Mouse (Mus musculus) heart, embryonic 14.5 days (tissue): Measurements from ENCODE around the gene Gm8094. TPM values are rescaled to one million over a fixed set of nuclear protein-coding genes. Genes with fewer than 3 reads are reported as not detected.
"Not testable (repeated sequence)": the region's sequence is repeated elsewhere in the genome, so short reads cannot be mapped to it uniquely, and the experiment has no call there.

Experiments
- ATAC-seq: fragments of 200-750 bp; cut with Nextera tagmentation; 2 replicates; pipeline ENCODE4 v1.8.0; 2017; ENCODE audit warnings: low read depth, moderate TSS enrichment; ENCODE audit not compliant: insufficient number of reproducible peaks, insufficient read depth, low FRiP score
- H3K27ac ChIP-seq, 2 experiments: fragments of 200-500 bp in 1 of 2; fragments of 300-500 bp in 1 of 2; sonication (generic) in 1 of 2; replicated peaks in 1 of 2; 2 replicates each; pipeline ENCODE4 v1.5.1; 2012 to 2014; ENCODE audit warnings: low read depth in 2 of 2, low read length in 2 of 2, control low read depth in 1 of 2, mild to moderate bottlenecking in 1 of 2, mixed read lengths in 1 of 2; ENCODE audit not compliant: control insufficient read depth in 1 of 2, insufficient read depth in 1 of 2
- H3K27me3 ChIP-seq: fragments of 300-500 bp; sonication (generic); 2 replicates; pipeline ENCODE4 v1.6.1; 2014; ENCODE audit warnings: mild to moderate bottlenecking, low read length, control low read depth; ENCODE audit not compliant: control insufficient read depth, insufficient read depth
- H3K36me3 ChIP-seq: fragments of 300-500 bp; sonication (generic); 2 replicates; pipeline ENCODE4 v1.6.1; 2014; ENCODE audit warnings: mild to moderate bottlenecking, control low read depth, low read length, mixed read lengths; ENCODE audit not compliant: control insufficient read depth, insufficient read depth
- H3K4me1 ChIP-seq, 2 experiments: fragments of 200-500 bp in 1 of 2; fragments of 300-500 bp in 1 of 2; sonication (generic) in 1 of 2; 2 replicates each; pipeline ENCODE4 v1.6.1; 2012 to 2014; ENCODE audit warnings: low read length in 2 of 2, control low read depth in 1 of 2, mixed read lengths in 1 of 2; ENCODE audit not compliant: control insufficient read depth in 2 of 2, insufficient read depth in 2 of 2
- H3K4me2 ChIP-seq: fragments of 300-500 bp; sonication (generic); 2 replicates; pipeline ENCODE4 v1.6.1; 2014; ENCODE audit warnings: mild to moderate bottlenecking, low read length
- H3K4me3 ChIP-seq, 2 experiments: fragments of 200-500 bp in 1 of 2; fragments of 300-500 bp in 1 of 2; sonication (generic) in 1 of 2; 2 replicates each; pipeline ENCODE4 v1.5.1; 2012 to 2014; ENCODE audit warnings: low read length in 2 of 2, mild to moderate bottlenecking in 2 of 2, control low read depth in 1 of 2, low read depth in 1 of 2, moderate library complexity in 1 of 2; ENCODE audit not compliant: control insufficient read depth in 1 of 2, insufficient read depth in 1 of 2
- H3K9ac ChIP-seq: fragments of 300-500 bp; sonication (generic); 2 replicates; pipeline ENCODE4 v1.6.1; 2014; ENCODE audit warnings: mild to moderate bottlenecking, low read length
- H3K9me3 ChIP-seq: fragments of 300-500 bp; sonication (generic); 2 replicates; pipeline ENCODE4 v1.6.1; 2016; ENCODE audit warnings: low read length, control low read depth; ENCODE audit not compliant: control insufficient read depth
- WGBS: fragments of 180-500 bp; shearing (Covaris S2); extraction: QIAGEN DNeasy Blood & Tissue Kit; methylation state at CpG from one replicate; pipeline ENCODE4 v1.1.7; 2014; 5-methylcytosine and 5-hydroxymethylcytosine counted together
- polyA plus RNA-seq: library from polyadenylated mRNA; unstranded; fragments of >200 nt; fragmentation: Nextera tagmentation; extraction: Ambion mirVana; gene quantifications from 2 replicates; pipeline ENCODE4 v1.2.1, GENCODE M21; 2014

Gm8094 gene
- polyA plus RNA-seq: not detected in 2 replicates

- not testable (repeated sequence) for H3K36me3 ChIP-seq, H3K4me1 ChIP-seq, H3K27me3 ChIP-seq, H3K4me2 ChIP-seq, H3K9me3 ChIP-seq, H3K4me3 ChIP-seq, H3K27ac ChIP-seq, H3K9ac ChIP-seq, ATAC-seq
- 73% methylated on average over 2 of the region's 2 CpGs for WGBS
Observed at GRCm38 (mm10) chr14:43076543-43076942, at the start of gene Gm8094. Gm8094 (minus strand) TSS chr14:43076643.

DNA sequence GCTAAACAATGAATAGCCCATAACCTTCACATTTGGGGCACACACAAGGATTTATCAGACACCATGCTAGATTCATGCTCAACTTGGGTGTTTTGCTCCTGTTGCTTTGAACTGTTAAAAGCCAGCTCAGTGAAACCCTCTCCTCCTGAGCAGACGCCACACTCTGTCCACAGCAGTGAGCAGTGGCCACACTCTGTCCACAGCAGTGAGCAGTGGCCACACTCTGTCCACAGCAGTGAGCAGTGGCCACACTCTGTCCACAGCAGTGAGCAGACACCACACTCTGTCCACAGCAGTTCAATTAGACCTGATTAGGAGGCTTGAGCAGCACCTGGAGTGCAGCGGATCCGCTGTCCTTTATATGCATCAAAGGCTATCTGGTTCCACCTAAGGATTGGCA is 43.2 kb upstream of the Gm8094 start:
- H3K9ac ChIP-seq, H3K4me3 ChIP-seq, H3K27ac ChIP-seq, ATAC-seq, H3K36me3 ChIP-seq, H3K9me3 ChIP-seq, H3K27me3 ChIP-seq, H3K4me2 ChIP-seq, H3K4me1 ChIP-seq: not testable (repeated sequence)
- 66% methylated on average over 1 of the region's 3 CpGs for WGBS

DNA sequence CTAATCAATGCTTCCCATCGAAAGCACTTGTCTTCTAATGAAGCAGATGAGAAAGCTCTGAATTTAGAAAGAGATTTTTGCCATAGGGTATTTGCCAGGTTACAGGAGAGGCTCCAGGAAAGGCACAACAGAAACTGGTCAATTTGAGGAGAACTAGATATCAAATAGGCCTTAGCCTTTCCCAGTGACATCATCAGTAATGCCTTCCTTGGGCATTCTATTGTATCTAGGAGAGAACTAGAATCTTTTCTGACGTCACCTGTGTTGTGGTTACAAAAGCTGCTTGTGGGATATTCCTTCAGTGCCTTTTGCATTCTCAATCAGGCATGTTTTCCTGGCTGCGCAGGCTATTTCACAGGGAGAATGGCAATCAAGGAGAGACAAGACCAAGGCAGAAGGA is 23.9 kb upstream of the Gm8094 start, which contains the start of gene Gm8104:
Gene Gm8104 (plus strand): TSS at position 301 of the 400 bp plus-strand sequence.
- 53% methylated on average over 3 of the region's 3 CpGs for WGBS
- H3K36me3 ChIP-seq, H3K9ac ChIP-seq, H3K4me3 ChIP-seq, H3K27ac ChIP-seq, ATAC-seq, H3K9me3 ChIP-seq, H3K4me1 ChIP-seq, H3K4me2 ChIP-seq, H3K27me3 ChIP-seq: not testable (repeated sequence)

DNA sequence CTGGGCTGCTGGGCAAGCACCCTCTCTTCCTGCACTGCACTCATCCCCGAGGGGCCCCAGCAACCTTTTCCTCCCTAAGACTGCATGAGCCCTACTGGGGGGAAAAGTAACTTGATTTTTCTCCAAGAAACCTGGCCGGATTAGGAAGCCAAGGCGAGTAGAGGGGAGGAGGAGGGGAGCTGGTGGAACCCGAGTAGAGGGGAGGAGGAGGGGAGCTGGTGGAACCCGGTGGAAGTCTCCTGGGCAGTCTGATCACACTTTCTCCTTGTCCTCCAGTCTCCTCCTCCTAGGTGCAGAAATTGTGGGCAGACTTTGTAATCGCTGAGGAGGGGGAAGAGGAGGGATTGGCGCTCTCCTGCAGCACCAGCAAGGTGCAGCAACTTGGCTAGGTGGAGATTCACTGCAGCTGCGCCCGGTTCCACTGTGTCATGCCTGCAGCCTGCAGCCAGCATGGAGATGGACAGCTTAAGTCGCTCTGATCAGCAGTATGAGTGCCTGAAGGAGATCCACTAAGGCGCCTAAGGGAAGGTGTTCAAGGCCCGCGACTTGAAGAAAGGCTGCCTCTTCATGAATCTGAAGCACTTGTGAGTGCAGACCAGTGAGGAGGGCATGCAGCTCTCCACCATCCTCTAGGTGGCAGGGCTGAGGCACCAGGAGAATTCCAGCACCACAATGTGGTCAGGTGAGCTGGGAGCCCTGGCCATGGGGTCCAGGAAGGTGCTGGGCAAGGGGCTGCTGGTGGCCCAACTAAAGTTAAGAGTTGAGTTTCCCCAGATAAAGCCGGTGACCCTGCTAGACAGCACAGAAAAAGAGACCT is 12.9 kb upstream of the Gm8094 start:
- not testable (repeated sequence) for H3K9ac ChIP-seq, H3K27me3 ChIP-seq, H3K27ac ChIP-seq, H3K4me1 ChIP-seq, H3K4me2 ChIP-seq, ATAC-seq, H3K36me3 ChIP-seq, H3K9me3 ChIP-seq, H3K4me3 ChIP-seq
- 29% methylated on average over 1 of the region's 14 CpGs for WGBS

- H3K27ac ChIP-seq: not testable (repeated sequence)
Observed at GRCm38 (mm10) chr14:43084936-43085730, 8.7 kb upstream of the Gm8094 start.

GRCm38 (mm10) chr14:43060179-43060578 is 16.3 kb downstream of the Gm8094 start:
- not testable (repeated sequence) for H3K27ac ChIP-seq, ATAC-seq, H3K4me1 ChIP-seq, H3K27me3 ChIP-seq, H3K9me3 ChIP-seq, H3K9ac ChIP-seq, H3K36me3 ChIP-seq, H3K4me2 ChIP-seq, H3K4me3 ChIP-seq
- 56% methylated on average over 4 of the region's 4 CpGs for WGBS

More at GRCm38 (mm10) chr14:43084936-43085730, 8.7 kb upstream of the Gm8094 start:
- not testable (repeated sequence) for H3K4me1 ChIP-seq, H3K9me3 ChIP-seq, H3K4me3 ChIP-seq, H3K4me2 ChIP-seq, H3K36me3 ChIP-seq, H3K27me3 ChIP-seq, H3K9ac ChIP-seq, ATAC-seq
- WGBS: 62% methylated on average over 1 of the region's 1 CpGs

DNA sequence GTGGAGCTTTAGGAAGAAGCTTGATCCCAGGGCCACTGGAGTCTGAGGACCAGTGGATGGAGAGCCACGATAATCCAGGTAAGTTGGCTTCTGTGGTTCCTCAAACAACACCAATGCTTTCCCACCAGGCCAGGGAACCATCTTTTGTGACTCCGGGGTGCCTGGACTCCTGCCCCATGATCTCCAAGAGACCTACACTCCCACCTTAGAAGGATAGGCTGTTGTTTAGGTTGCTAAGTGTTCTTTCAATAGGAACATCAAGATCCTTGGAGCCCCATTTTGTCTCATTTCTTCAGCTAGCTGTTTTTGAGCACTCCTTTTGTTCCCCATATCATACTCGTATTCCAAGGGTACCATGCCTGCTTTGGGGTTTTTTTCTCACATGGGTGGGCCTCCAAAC is 18.4 kb downstream of the Gm8094 start:
- H3K4me3 ChIP-seq, H3K4me2 ChIP-seq, H3K9me3 ChIP-seq, H3K4me1 ChIP-seq, H3K27ac ChIP-seq, H3K9ac ChIP-seq, H3K36me3 ChIP-seq, ATAC-seq, H3K27me3 ChIP-seq: not testable (repeated sequence)
- 58% methylated on average over 3 of the region's 3 CpGs for WGBS
